Mouse (Mus musculus): ENCODE data around the gene Cnmd.

Gene Cnmd

GRCm38 (mm10) chr14:79642063-79642462 lies 19.9 kb downstream of the Cnmd start:
- no peak for DNase-seq

GRCm38 (mm10) chr14:79636814-79637213 lies 25.2 kb downstream of the Cnmd start:
- no peak for DNase-seq

GRCm38 (mm10) chr14:79633196-79633595 lies 28.8 kb downstream of the Cnmd start:
- no peak for DNase-seq

GRCm38 (mm10) chr14:79632330-79632729 lies 29.6 kb downstream of the Cnmd start:
- DNase-seq: no peak

DNA sequence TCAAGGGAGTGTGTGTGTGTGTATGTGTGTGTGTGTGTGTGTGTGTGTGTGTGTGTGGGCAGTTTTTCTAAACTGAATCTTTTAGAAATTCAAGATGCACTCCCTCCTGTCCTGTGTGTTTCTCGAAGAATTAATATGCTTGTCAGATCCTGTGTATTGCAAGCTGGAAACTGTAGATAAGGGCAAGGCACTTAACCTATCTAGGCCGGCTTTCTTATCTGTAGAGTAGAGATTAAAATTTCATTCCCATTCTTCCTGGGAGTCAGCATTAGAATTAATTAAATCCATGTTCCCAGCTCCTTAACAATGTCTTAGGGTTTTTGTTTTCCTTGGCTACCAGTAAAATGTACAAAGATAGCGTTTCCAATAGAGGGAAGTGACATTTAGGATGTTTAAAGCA lies 40.8 kb downstream of the Cnmd start:
- DNase-seq: no peak

- DNase-seq: no peak
Observed at GRCm38 (mm10) chr14:79619802-79620201, 42.2 kb downstream of the Cnmd start.

DNA sequence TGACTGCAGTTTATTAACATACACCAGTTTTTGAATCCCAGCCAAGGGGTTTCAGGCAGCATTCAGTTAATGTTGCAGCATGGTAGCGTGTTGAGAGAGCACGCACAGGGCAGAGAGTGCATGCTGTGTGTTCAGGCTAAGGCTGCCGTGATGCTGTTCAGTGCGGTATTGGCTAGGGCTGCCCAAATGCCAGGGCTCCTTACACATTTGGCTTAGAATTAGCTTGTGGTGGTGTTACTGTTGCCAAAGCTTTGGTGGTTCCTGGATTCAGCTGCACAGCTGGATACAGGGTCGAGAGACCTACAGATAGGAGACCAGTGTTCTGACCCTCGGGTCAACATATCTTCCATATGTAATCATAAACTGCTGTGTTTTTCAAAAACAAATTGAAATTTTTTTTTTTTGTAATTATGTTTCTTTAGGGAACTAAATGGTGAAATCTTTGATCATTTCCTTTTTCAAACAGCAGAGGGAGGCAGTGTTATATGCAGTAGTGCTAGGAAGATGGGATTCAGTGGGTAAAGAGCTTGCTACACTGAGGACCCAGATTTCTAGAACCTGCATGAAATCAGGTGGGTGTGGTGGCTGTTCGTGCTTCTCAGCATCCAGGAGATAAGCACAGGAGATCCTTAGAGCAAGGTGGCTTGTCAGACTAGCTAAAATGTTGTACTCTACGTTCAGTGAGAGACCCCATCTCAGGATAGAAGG lies 44.7 kb downstream of the Cnmd start:
- DNase-seq: no peak

DNA sequence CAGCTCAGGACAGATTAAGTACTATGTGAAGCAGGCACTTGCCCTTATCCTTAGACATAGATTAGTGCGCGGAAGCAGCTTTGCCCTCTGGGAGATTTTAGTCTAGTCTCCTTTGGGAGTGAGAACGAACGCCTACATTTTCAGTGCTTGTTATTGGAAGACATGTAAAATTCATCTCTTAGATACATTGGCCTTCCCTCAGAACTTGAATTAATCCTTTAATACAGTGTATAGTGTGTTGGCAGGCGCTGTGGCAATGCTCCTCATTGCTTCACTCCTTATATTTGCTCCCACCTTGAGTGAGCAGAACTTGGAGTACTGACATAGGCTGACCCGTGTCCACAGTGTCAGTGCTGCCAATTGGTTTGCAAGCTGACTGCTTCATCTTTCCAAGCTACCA lies 53.7 kb downstream of the Cnmd start:
- no peak for DNase-seq

- DNase-seq: no peak
Observed at GRCm38 (mm10) chr14:79607352-79607751, 54.6 kb downstream of the Cnmd start.

- DNase-seq: no peak
Observed at GRCm38 (mm10) chr14:79606867-79607266, 55.1 kb downstream of the Cnmd start.

- no peak for DNase-seq
Observed at GRCm38 (mm10) chr14:79606392-79606791, 55.6 kb downstream of the Cnmd start.

DNA sequence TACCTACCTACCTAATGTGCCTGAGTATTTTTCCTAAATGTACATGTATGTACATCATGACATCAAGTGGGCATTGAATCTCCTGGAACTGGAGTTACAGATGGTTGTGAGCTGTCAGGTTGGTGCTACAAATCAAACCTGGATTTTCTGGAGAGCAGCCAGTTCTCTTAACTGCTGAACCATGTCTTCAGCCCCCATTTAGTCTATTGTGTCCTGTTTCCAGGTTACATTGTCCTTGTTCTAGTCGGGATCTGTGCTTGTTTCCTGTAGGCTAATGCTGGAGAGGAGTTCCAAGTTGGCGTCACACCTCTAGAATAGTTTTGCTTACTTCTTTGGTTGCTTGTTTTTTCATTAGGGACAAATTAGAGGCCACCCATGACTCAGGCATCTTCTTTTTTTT lies 56.1 kb downstream of the Cnmd start:
- no peak for DNase-seq

DNA sequence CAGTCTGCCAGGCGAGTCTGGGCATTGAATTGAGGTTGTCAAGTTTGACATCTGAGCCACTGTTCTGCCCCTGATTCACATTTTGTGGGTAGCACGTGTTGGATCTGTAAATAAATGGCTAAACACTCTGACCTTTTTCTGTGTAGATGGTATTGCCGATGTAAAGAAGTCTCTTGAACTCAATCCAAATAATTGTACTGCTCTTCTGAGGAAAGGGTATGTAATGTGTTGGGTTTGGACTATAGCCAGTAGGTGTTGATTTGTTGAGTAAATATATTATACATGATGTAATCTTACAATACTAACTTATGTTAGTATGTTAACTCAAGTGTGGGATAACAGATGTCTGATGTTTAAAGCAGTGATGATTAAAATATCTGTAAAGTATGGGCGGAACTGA lies 65.4 kb downstream of the Cnmd start:
- DNase-seq: no peak

GRCm38 (mm10) chr14:79594069-79594468 lies 67.9 kb downstream of the Cnmd start:
- no peak for DNase-seq

GRCm38 (mm10) chr14:79591611-79592010 lies 70.4 kb downstream of the Cnmd start:
- DNase-seq: no peak

DNA sequence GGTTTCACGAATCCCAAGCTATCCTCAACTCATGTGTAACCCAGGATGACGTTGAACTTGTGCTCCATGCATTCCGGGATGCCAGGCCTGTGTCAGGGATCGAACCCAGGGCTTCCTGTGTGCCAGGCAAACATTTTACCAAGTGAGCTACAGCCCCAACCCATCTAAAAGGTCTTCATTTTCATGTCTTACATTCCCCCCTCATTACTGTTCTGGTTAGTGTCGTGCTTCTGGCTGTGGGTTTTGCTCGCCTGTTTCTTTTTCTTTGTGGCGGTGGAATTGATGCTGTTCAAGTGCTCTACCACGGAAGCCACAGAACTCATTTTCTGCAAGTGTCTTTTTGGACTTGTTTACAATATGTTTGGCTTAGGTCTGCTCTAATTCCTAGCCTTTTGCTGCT lies 71.1 kb downstream of the Cnmd start:
- no peak for DNase-seq

DNA sequence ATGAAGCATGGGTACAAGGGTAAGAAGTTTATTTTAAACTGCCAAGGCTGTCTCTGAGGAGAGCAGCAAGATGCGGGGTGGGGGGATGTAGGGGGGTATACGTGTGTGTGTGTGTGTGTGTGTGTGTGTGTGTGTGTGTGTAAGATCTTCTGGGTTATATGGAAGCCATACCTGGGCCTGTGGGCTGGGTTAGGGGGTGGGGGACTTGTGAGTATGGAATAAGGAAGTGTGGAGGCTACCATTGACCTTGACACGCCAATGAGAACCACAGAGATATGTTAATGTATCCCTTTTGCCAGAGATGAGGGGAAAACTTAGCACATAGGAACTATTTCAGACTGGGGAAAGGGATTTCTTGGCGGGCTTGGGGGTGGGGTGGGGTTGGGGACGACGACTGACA lies 72.6 kb downstream of the Cnmd start:
- no peak for DNase-seq

DNA sequence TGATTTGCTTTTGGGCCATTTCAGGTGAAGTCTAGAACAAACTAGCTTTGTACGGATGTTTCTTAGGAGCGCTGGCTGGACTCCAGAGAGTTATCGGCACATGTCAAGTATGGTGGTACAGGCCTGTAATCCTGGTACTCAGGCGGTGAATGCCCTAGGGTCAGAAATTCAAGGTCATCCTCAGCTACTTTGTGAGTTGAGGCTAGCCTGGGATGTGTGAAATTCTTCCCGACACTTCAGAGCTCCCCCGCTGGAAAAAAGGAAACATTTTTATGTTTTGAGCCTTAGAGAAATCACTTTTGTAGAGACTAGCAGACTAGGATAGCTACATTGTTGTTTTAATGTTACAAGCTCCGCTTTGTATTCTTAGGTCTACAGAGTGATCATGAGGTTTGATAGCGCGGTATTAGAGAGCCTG lies 73.4 kb downstream of the Cnmd start:
- DNase-seq: no peak

GRCm38 (mm10) chr14:79587852-79588229 lies 74.1 kb downstream of the Cnmd start:
- no peak for DNase-seq

All from spleen, adult 18-20 months (tissue).